Mouse (Mus musculus) testis, adult 2 months (tissue): ENCODE results near the gene Foxn1.

Source experiments
- CTCF ChIP-seq: fragments of 200-500 bp; IDR thresholded peaks from 2 replicates; pipeline ENCODE4 v1.5.1; 2012; ENCODE audit warnings: low read depth, mild to moderate bottlenecking, inconsistent platforms, low read length, moderate library complexity; ENCODE audit not compliant: control insufficient read depth, insufficient read depth, insufficient replicate concordance
- POLR2A ChIP-seq: fragments of 200-500 bp; IDR thresholded peaks from 2 replicates; pipeline ENCODE4 v1.6.1; 2012; ENCODE audit warnings: low read depth, mild to moderate bottlenecking, inconsistent platforms, low read length, moderate library complexity; ENCODE audit not compliant: control insufficient read depth

GRCm38 (mm10) chr11:78343381-78344327 is 42.7 kb downstream of the Foxn1 start, which contains the start of gene Unc119:
- TF ChIP-seq CTCF (no peak), POLR2A (peak; percentile 27; the same call in 1 of the 2 replicates)
